Mouse (Mus musculus) natural killer cell, adult 2 months (primary cell): ENCODE measurements at regions not wholly inside any gene's neighbourhood (a gene's known extent, or its start where the extent isn't known, plus 50 kb on each side); places are given as distances from the start of the nearest gene placed in this dataset.

Experiments used
- DNase-seq, 2 experiments: peaks; one replicate each; pipeline ENCODE4 v3.0.0; 2022; ENCODE audit warnings: low spot score in 2 of 2

- DNase-seq = no peak
Measured at GRCm38 (mm10) chr14:25294226-25294625, 164.8 kb upstream of the Zmiz1 start.

- DNase-seq = no peak
Measured at GRCm38 (mm10) chr14:25295688-25296350, 163.2 kb upstream of the Zmiz1 start.

DNA sequence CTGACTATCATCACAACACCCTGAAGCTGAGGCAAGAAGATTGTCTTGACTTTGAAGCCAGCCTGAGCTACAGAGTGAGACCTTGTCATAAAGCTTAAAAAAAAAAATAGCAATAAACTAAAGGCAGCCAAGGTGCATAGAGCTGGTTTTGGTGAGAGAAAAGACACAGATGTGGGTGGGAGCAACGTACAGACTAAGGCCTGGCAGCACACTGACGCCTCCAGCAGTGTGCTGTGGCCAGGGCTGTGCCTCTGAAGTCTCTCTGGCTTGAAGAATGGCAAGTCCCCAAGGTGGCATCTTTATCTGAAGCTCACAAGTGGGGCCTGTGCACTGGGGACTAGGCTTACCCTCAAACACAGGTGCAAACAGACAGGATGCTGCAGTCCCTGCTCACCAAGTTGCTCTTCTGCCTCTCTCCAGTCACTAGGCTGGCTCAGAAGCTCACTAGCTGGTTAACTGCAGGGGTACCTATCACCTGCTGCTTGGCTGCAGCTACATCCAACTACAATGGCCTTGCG lies 159.3 kb upstream of the Zmiz1 start:
- no peak for DNase-seq

DNA sequence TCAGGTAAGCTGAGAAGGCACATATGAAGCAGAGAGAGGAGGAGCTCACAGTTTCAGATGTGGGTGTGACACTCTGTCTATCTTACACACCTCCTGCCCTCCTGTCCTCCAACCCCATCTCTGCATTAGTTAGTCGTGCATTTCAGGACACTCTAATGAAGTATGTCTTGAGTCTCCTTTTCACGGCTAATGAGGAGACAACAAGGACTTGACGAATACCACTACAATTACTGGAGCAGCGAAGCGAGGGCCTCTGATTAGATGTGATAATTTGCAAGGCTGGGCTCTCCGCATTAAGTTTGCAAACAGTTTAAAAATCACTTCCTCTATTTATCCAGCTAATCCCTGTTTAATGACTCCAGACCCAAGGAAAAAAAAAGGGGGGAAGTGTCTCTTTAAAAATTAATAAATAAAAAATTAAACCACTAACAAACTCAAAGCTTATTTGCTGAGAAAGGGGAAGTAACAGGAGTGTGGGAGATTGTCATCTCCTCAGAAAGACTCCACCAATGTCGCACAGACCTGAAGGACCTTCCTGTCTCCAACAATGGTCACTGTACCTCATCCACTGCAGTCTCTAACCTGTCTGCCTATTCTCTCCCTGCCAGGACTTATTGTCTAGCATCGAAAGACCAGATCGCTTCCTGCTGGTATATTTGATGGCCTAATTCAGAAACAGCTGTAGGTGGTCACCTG lies 157.5 kb upstream of the Zmiz1 start:
- no peak for DNase-seq

DNA sequence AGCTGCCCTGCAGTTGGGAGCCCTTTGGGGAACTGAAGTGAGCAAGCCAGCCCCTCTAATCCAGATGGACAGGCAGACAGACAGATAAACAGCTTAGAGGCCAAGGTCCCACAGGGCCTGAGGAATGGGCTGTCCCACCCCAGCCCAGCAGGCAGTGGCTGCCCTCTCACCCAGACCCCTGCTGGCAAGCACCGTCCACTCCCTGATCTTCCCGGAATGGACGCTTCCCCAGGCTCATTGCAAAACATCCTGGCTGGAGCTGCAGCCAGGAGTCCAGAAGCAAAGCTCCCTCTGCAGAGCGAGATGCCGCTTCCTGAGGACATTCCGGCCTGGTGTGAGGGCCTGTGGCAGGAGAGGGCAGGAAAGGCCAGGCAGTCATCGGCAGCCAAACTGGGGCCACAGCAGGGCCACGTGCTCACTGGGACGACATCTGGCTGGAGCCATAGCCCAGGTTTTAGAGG lies 154.6 kb upstream of the Zmiz1 start:
- no peak for DNase-seq

- no peak for DNase-seq
Measured at GRCm38 (mm10) chr14:25306166-25306565, 152.8 kb upstream of the Zmiz1 start.

- no peak for DNase-seq
Measured at GRCm38 (mm10) chr14:25306961-25307654, 151.9 kb upstream of the Zmiz1 start.

- DNase-seq = no peak
Measured at GRCm38 (mm10) chr14:25308051-25308450, 150.9 kb upstream of the Zmiz1 start.

DNA sequence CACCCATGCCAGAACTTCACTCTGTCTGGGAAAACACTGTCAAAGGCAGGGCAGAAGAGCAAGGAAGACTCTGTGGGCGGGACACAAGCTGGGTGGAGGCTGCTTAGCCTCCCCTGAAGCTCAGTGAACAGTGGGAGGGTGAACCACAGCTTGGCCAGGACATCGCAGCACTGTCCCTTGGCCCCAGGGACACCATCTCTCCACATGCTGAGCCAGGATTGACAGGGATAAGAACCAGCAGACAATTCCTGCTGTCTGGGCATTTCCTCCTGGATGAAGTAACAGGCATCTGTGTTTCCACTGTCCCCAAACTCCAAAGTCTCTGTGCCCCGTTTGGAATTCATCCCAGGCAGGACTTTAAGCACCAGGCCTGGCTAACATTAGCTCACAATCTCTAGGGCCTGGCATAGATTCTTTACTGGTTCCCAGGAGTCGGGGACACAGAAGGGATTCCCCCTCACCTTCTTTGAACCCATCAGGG lies 148.3 kb upstream of the Zmiz1 start:
- no peak for DNase-seq

DNA sequence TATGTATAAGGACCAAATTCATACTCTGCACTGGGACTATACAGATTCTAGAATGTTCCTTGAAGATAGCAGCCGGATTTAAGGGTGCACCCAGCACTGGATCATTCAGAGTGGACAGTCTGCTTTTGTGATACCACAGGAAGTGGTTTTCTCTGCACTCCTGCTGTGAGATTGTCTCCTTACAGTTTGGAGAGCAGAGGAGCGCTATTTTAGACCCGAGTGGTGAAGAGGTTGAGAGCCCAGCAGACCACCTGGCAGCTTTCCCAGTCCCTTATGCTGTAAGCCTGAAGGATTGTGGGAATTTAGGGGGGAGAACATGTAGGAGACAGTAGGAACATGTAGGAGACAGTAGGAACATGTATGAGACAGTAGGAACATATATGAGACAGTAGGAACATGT lies 147.5 kb upstream of the Zmiz1 start:
- DNase-seq = peak; percentile 14 to 36

GRCm38 (mm10) chr14:25312135-25312534 lies 146.8 kb upstream of the Zmiz1 start:
- DNase-seq = no peak

- no peak for DNase-seq
Measured at GRCm38 (mm10) chr14:25312814-25313426, 146.1 kb upstream of the Zmiz1 start.

- no peak for DNase-seq
Measured at GRCm38 (mm10) chr14:25313693-25314240, 145.2 kb upstream of the Zmiz1 start.

DNA sequence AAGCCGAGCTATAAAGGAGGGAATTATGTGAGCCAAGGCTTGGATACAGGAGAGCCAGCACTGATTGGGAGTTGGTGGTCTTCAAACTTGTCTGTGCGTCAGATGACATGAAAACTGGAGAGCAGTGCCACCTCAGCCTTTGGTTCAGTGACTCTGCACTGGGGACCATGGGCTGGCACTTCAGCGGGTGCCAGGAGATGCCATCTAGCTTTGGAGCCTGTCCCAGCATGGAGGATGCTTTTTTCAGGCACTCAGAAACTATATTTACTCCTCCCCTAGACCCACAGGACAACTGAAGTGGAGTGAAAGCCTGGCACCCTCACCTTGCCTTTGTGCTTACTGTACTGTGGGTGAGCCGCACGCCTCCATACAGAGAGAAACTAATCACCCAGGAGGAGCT lies 142.5 kb upstream of the Zmiz1 start:
- no peak for DNase-seq

GRCm38 (mm10) chr14:25317680-25318471 lies 141.1 kb upstream of the Zmiz1 start:
- DNase-seq = peak in 1 of 2 experiments; percentile 34

DNA sequence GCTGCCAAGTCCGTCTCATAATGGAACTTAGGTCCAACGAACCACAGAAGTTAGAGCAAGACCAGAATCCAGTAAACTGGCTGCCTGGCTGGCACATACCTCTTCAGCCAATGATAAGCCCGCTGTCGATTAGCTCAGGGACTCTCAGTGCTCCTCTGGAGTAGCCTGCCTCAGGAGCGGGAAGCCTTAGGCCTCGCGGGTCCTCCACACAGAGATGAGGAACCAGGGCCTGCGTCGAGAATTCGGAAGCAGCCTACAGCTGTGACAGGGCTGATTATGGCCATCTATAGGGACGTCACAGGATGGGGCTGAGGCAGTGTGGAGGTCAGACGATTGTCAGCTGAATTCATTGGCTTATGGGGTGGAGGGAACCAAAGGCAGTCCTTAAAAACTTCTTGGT lies 140.1 kb upstream of the Zmiz1 start:
- DNase-seq = no peak

GRCm38 (mm10) chr14:25320141-25320540 lies 138.8 kb upstream of the Zmiz1 start:
- DNase-seq = no peak

DNA sequence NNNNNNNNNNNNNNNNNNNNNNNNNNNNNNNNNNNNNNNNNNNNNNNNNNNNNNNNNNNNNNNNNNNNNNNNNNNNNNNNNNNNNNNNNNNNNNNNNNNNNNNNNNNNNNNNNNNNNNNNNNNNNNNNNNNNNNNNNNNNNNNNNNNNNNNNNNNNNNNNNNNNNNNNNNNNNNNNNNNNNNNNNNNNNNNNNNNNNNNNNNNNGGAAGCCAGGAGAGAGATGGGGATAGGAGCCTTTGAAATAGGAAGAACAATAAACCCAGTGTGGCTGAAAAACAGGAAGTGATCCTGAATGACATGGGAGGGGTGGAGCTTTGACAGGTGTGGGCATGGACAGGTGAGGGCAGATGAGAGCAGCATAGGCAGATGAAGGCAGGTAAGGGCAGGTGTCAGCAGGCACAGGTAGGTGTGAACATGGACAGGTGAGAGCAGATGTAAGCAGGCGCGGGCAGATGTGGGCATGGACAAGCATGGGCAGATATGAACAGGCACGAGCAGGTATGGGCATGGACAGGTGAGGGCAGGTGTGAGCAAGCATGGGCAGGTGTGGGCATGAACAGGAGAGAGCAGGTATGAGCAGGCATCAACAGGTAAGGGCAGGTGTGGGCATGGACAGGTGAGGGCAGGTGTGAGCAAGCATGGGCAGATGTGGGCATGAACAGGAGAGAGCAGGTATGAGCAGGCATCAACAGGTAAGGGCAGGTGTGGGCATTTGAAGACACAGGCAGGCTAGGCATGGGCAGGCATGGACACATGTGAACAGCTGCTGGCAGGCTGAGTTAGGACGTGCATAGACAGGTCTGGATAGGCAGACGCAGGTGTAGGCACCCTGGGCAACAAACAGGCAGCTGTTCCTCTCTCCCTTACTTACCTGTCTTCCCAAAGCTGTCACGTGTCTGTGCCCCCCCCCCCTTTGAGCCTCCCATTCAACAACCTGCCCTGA lies 135.2 kb upstream of the Zmiz1 start:
- no peak for DNase-seq

DNA sequence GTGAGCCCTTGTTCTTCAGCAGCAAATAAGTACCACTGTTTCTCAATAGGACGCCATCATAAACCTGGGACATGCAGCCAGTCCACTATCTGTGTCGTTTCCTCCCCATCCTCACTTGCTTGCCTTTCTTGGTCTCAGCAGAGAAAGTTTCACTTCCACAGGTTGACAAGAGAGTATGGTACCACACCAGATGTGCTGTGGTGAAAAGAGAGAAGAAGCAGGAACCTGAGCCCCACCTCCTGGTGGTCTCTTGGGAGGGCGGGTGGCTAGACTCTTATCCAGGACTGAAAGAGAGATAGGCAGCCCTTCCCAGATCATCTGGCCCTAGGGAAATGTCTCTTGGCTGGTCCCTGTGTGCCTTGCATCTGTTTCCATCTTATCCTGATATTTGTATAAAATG lies 133.1 kb upstream of the Zmiz1 start:
- peak in 1 of 2 experiments; percentile 11 for DNase-seq

DNA sequence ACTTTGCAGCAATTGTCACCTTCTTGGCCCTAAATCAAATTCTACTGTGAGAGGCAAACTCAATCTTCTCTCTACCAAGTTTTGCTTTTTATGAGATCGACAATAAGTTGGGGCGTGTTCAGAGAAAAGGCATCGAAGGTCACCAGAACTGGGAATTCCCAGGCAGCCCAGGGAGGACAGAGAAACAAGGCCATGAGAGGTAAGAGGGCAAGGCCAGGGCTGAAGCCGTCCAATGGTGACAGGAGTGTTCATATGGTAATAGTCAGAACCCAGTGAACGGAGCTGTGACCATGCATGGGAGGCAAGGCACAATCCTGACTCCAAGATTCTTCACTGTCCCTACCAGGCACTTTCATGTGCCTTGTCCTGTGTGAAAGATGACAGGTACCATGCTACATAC lies 130.8 kb upstream of the Zmiz1 start:
- DNase-seq = no peak
